Comparison of ENCODE assay signal across 32 mouse cellular contexts in genomic region chr3:51321141-51321540, GRCm38 (mm10).
"Had no signal": no experiment of that assay in that cellular context is flagged by ENCODE, and none has a peak within 500 bp of the region (broad histone marks: within the 10 kb centered on the region; RNA-seq: fewer than 3 reads in every experiment).

No protein-coding gene starts in this region.

- H3K36me3 ChIP-seq: intestine, embryonic 15.5 days had no signal

- H3K4me3 ChIP-seq: heart, embryonic 12.5 days; heart, embryonic 13.5 days; heart, embryonic 15.5 days; hindbrain, embryonic 10.5 days; hindbrain, embryonic 12.5 days; hindbrain, embryonic 13.5 days; hindbrain, embryonic 15.5 days; intestine, embryonic 15.5 days; kidney, embryonic 15.5 days; layer of hippocampus, adult 2 months; left cerebral cortex, adult 2 months had no signal

- H3K27me3 ChIP-seq: heart, embryonic 12.5 days; heart, embryonic 13.5 days; heart, embryonic 15.5 days; hindbrain, embryonic 12.5 days; hindbrain, embryonic 13.5 days; hindbrain, embryonic 15.5 days; intestine, embryonic 15.5 days; kidney, embryonic 15.5 days had no signal

- DNase-seq: heart, postnatal 10 days; heart, postnatal 14 days; heart, postnatal 36 days; heart, postnatal 4 days; kidney, adult 11 months; kidney, adult 18-20 months; kidney, adult 2 months; kidney, adult 8-10 months; kidney, adult 9 months; kidney, postnatal 10 days; kidney, postnatal 14 days; kidney, postnatal 25 days; kidney, postnatal 36 days; kidney, postnatal 4 days; layer of hippocampus, adult 9-11 months; layer of hippocampus, postnatal 36 days had no signal

- H3K4me2 ChIP-seq: heart, embryonic 12.5 days; heart, embryonic 13.5 days; heart, embryonic 15.5 days; hindbrain, embryonic 12.5 days; hindbrain, embryonic 13.5 days; hindbrain, embryonic 14.5 days; hindbrain, embryonic 15.5 days; intestine, embryonic 15.5 days; kidney, embryonic 15.5 days had no signal

- H3K4me1 ChIP-seq: hindbrain, embryonic 10.5 days; hindbrain, embryonic 12.5 days; hindbrain, embryonic 13.5 days; hindbrain, embryonic 15.5 days; intestine, embryonic 15.5 days had no signal

- H3K9ac ChIP-seq: heart, embryonic 12.5 days; heart, embryonic 13.5 days; heart, embryonic 15.5 days; hindbrain, embryonic 12.5 days; hindbrain, embryonic 13.5 days; hindbrain, embryonic 14.5 days; hindbrain, embryonic 15.5 days; intestine, embryonic 15.5 days; kidney, embryonic 15.5 days had no signal

- H3K27ac ChIP-seq: heart, embryonic 13.5 days; heart, embryonic 15.5 days; hindbrain, embryonic 10.5 days; hindbrain, embryonic 12.5 days; hindbrain, embryonic 13.5 days; hindbrain, embryonic 14.5 days; hindbrain, embryonic 15.5 days; hindbrain, postnatal 0 days; intestine, embryonic 15.5 days; kidney, embryonic 15.5 days; kidney, postnatal 0 days; layer of hippocampus, adult 2 months; left cerebral cortex, adult 2 months had no signal

- H3K9me3 ChIP-seq: hindbrain, embryonic 12.5 days; hindbrain, embryonic 13.5 days; hindbrain, embryonic 15.5 days; intestine, embryonic 15.5 days had no signal

- ATAC-seq: hindbrain, embryonic 16.5 days; hindbrain, postnatal 0 days; inflammation-experienced regulatory T-cells, adult 6 months; intestine, embryonic 15.5 days had no signal
